Mouse (Mus musculus): ENCODE measurements at regions not wholly inside any gene's neighbourhood (a gene's known extent, or its start where the extent isn't known, plus 50 kb on each side); places are given as distances from the start of the nearest gene placed in this dataset.

GRCm38 (mm10) chr12:95937705-95938104, 245.7 kb downstream of the Flrt2 start:
- no peak for DNase-seq (ENCODE audit: low spot score in 2 of 2)

GRCm38 (mm10) chr12:95940465-95941012, 248.5 kb downstream of the Flrt2 start:
- DNase-seq (ENCODE audit: low spot score in 2 of 2), result no peak

- DNase-seq (ENCODE audit: low spot score in 2 of 2), result no peak
Observed at GRCm38 (mm10) chr12:95959786-95960504, 267.9 kb downstream of the Flrt2 start.

- no peak for DNase-seq (ENCODE audit: low spot score in 2 of 2)
Observed at GRCm38 (mm10) chr12:95960505-95960871, 268.5 kb downstream of the Flrt2 start.

- DNase-seq (ENCODE audit: low spot score in 2 of 2), result no peak
Observed at GRCm38 (mm10) chr12:95962817-95963216, 270.8 kb downstream of the Flrt2 start.

GRCm38 (mm10) chr12:95988669-95989288, 296.8 kb downstream of the Flrt2 start:
- DNase-seq (ENCODE audit: low spot score in 2 of 2), result no peak

GRCm38 (mm10) chr12:95994963-95995362, 302.9 kb downstream of the Flrt2 start:
- DNase-seq (ENCODE audit: low spot score in 2 of 2), result no peak

- DNase-seq (ENCODE audit: low spot score in 2 of 2), result no peak
Observed at GRCm38 (mm10) chr12:96030180-96030579, 338.2 kb downstream of the Flrt2 start.

- DNase-seq (ENCODE audit: low spot score in 2 of 2), result no peak
Observed at GRCm38 (mm10) chr12:96075365-96075764, 383.3 kb downstream of the Flrt2 start.

GRCm38 (mm10) chr12:96090995-96091394, 399.0 kb downstream of the Flrt2 start:
- DNase-seq (ENCODE audit: low spot score in 2 of 2), result no peak

GRCm38 (mm10) chr12:96106254-96106653, 414.2 kb downstream of the Flrt2 start:
- DNase-seq (ENCODE audit: low spot score in 2 of 2), result no peak

GRCm38 (mm10) chr12:96114727-96115379, 422.8 kb downstream of the Flrt2 start:
- DNase-seq (ENCODE audit: low spot score in 2 of 2), result no peak

GRCm38 (mm10) chr12:96117553-96117952, 425.5 kb downstream of the Flrt2 start:
- no peak for DNase-seq (ENCODE audit: low spot score in 2 of 2)

- DNase-seq (ENCODE audit: low spot score in 2 of 2), result no peak
Observed at GRCm38 (mm10) chr12:96124156-96124931, 432.3 kb downstream of the Flrt2 start.

GRCm38 (mm10) chr12:96129870-96130454, 437.9 kb downstream of the Flrt2 start:
- no peak for DNase-seq (ENCODE audit: low spot score in 2 of 2)

- no peak for DNase-seq (ENCODE audit: low spot score in 2 of 2)
Observed at GRCm38 (mm10) chr12:96130796-96131512, 438.9 kb downstream of the Flrt2 start.

- DNase-seq (ENCODE audit: low spot score in 2 of 2), result no peak
Observed at GRCm38 (mm10) chr12:96134136-96134535, 442.1 kb downstream of the Flrt2 start.

- DNase-seq (ENCODE audit: low spot score in 2 of 2), result no peak
Observed at GRCm38 (mm10) chr12:96141748-96142147, 449.7 kb downstream of the Flrt2 start.

- DNase-seq (ENCODE audit: low spot score in 2 of 2), result no peak
Observed at GRCm38 (mm10) chr12:96154095-96154494, 462.1 kb downstream of the Flrt2 start.

- DNase-seq (ENCODE audit: low spot score in 2 of 2), result no peak
Observed at GRCm38 (mm10) chr12:96167551-96167950, 475.5 kb downstream of the Flrt2 start.

GRCm38 (mm10) chr12:96198928-96199327, 506.9 kb downstream of the Flrt2 start:
- DNase-seq (ENCODE audit: low spot score in 2 of 2), result no peak

Data from urinary bladder, adult 18-20 months (tissue).